Mouse (Mus musculus): ENCODE measurements around the gene Kdm1a.

DNA sequence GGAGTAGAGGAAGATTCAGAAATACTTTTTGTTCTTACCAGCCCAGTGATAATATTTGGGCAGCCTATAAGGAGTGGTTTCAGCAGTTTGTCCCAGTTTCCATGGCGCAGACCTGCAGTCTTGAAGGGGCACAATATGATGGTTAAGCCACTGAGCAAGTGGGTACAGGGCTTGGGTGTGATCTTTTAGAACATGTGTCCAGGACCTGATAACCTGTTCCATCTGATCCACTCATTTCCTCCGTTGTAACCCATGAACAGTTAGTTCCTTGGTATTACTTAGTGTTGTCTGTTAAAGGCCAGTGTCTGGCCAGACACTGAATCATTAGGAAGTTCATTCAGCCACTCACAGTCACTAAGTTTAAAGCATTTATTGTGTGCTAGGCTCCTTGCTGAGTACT lies 78.2 kb downstream of the Kdm1a start:
- TF ChIP-seq GATA1 (IDR thresholded peaks at IDR 0.05; ENCODE audit: borderline replicate concordance, low read length) (no peak), FLI1 (IDR thresholded peaks at IDR 0.05; ENCODE audit: low read length) (no peak)
